Mouse (Mus musculus): Measurements from ENCODE around the gene Micu1. TPM values are rescaled to one million over a fixed set of nuclear protein-coding genes. Genes with fewer than 3 reads are reported as not detected.

Micu1 gene
- total RNA-seq, 1 experiment: 23.6 TPM

GRCm38 (mm10) chr10:59878823-59879222 lies 176.5 kb downstream of the Micu1 start:
- TF ChIP-seq ZNF384 (IDR thresholded peaks at IDR 0.05; ENCODE audit: low read depth, low read length) (no peak), HCFC1 (IDR thresholded peaks at IDR 0.05; ENCODE audit: borderline replicate concordance, insufficient read depth, low read length) (no peak), ZC3H11A (IDR thresholded peaks at IDR 0.05; ENCODE audit: borderline replicate concordance, low read depth, low read length) (no peak), MAFK (IDR thresholded peaks at IDR 0.05; ENCODE audit: insufficient read depth, low read depth, low read length) (no peak), CHD2 (IDR thresholded peaks at IDR 0.05; ENCODE audit: low read depth, low read length) (no peak)
- no peak for DNase-seq (ENCODE audit: low read depth, low spot score)
- H3K9ac ChIP-seq (ENCODE audit: insufficient read depth, low read depth, low read length, poor library complexity, severe bottlenecking): peak overlapping the region; percentile 40; the same call in 1 of the 2 replicates

GRCm38 (mm10) chr10:59879255-59880028 lies 177.2 kb downstream of the Micu1 start, which contains the start of gene Dnajb12:
TSS of gene Dnajb12 (plus strand) at chr10:59879556.
- Histone ChIP-seq H3K9ac (ENCODE audit: insufficient read depth, low read depth, low read length, poor library complexity, severe bottlenecking) (peak within 1 kb of the TSS; percentile 100), H3K4me1 (ENCODE audit: control insufficient read depth in 2 of 2, insufficient read depth in 2 of 2, low read length in 2 of 2, poor library complexity in 1 of 2) (peaks cover 0 to 2% of the 10 kb centered on the region in 2 experiments; a peak in 1 of 4 replicates), H3K27ac (ENCODE audit: insufficient read depth, low read depth, low read length, poor library complexity, severe bottlenecking) (peak within 1 kb of the TSS; percentile 99), H3K9me3 (ENCODE audit: control insufficient read depth, insufficient read depth, low read depth, low read length) (no peaks in the 10 kb centered on the region), H3K4me3 (ENCODE audit: insufficient read depth in 1 of 2, low read depth in 1 of 2, low read length in 2 of 2, poor library complexity in 1 of 2, severe bottlenecking in 1 of 2) (peak within 1 kb of the TSS; percentile 95 to 99), H3K36me3 (ENCODE audit: control insufficient read depth, insufficient read depth, low read length, poor library complexity, severe bottlenecking) (no peaks in the 10 kb centered on the region)
- TF ChIP-seq HCFC1 (IDR thresholded peaks at IDR 0.05; ENCODE audit: borderline replicate concordance, insufficient read depth, low read length): peak; percentile 92
- no peak for TF ChIP-seq ZNF384 (IDR thresholded peaks at IDR 0.05; ENCODE audit: low read depth, low read length)
- in situ Hi-C loops (cut with MboI; ENCODE audit: low sequenced_read_pairs in 2 of 2, unreplicated experiment in 2 of 2): no loop called here
- DNase-seq (ENCODE audit: low read depth, low spot score): peak; percentile 89

More at GRCm38 (mm10) chr10:59878823-59879222, 176.5 kb downstream of the Micu1 start:
- Histone ChIP-seq H3K4me3 (ENCODE audit: insufficient read depth in 1 of 2, low read depth in 1 of 2, low read length in 2 of 2, poor library complexity in 1 of 2, severe bottlenecking in 1 of 2) (peak overlapping the region; percentile 95 to 99), H3K27ac (ENCODE audit: insufficient read depth, low read depth, low read length, poor library complexity, severe bottlenecking) (no peak overlapping the region), H3K4me1 (ENCODE audit: control insufficient read depth in 2 of 2, insufficient read depth in 2 of 2, low read length in 2 of 2, poor library complexity in 1 of 2) (peaks cover 0 to 2% of the 10 kb centered on the region in 2 experiments; a peak in 1 of 4 replicates), H3K36me3 (ENCODE audit: control insufficient read depth, insufficient read depth, low read length, poor library complexity, severe bottlenecking) (no peaks in the 10 kb centered on the region), H3K9me3 (ENCODE audit: control insufficient read depth, insufficient read depth, low read depth, low read length) (no peaks in the 10 kb centered on the region)
- in situ Hi-C loops (cut with MboI; ENCODE audit: low sequenced_read_pairs in 2 of 2, unreplicated experiment in 2 of 2): no loop called here

- peak overlapping the region; percentile 100 for H3K9ac ChIP-seq (ENCODE audit: insufficient read depth, low read depth, low read length, poor library complexity, severe bottlenecking)
- no peaks in the 10 kb centered on the region for H3K9me3 ChIP-seq (ENCODE audit: control insufficient read depth, insufficient read depth, low read depth, low read length)
- TF ChIP-seq ZC3H11A (IDR thresholded peaks at IDR 0.05; ENCODE audit: borderline replicate concordance, low read depth, low read length) (no peak), CHD2 (IDR thresholded peaks at IDR 0.05; ENCODE audit: low read depth, low read length) (no peak)
- no peak for DNase-seq (ENCODE audit: low read depth, low spot score)
- H3K4me1 ChIP-seq (ENCODE audit: control insufficient read depth in 2 of 2, insufficient read depth in 2 of 2, low read length in 2 of 2, poor library complexity in 1 of 2): peaks cover 0 to 2% of the 10 kb centered on the region in 2 experiments; a peak in 1 of 4 replicates
- H3K27ac ChIP-seq (ENCODE audit: insufficient read depth, low read depth, low read length, poor library complexity, severe bottlenecking): peak overlapping the region; percentile 99
- peaks cover 2% of the 10 kb centered on the region; the same call in 1 of the 2 replicates for H3K36me3 ChIP-seq (ENCODE audit: control insufficient read depth, insufficient read depth, low read length, poor library complexity, severe bottlenecking)
- in situ Hi-C loops (cut with MboI; ENCODE audit: low sequenced_read_pairs in 2 of 2, unreplicated experiment in 2 of 2): no loop called here
- peak overlapping the region; percentile 95 to 99 for H3K4me3 ChIP-seq (ENCODE audit: insufficient read depth in 1 of 2, low read depth in 1 of 2, low read length in 2 of 2, poor library complexity in 1 of 2, severe bottlenecking in 1 of 2)
Observed at GRCm38 (mm10) chr10:59880029-59880386, 177.7 kb downstream of the Micu1 start.

- DNase-seq (ENCODE audit: low read depth, low spot score): no peak
- Histone ChIP-seq H3K9ac (ENCODE audit: insufficient read depth, low read depth, low read length, poor library complexity, severe bottlenecking) (peak overlapping the region; percentile 25; the same call in 1 of the 2 replicates), H3K9me3 (ENCODE audit: control insufficient read depth, insufficient read depth, low read depth, low read length) (no peaks in the 10 kb centered on the region), H3K4me1 (ENCODE audit: control insufficient read depth in 2 of 2, insufficient read depth in 2 of 2, low read length in 2 of 2, poor library complexity in 1 of 2) (0 out of 4 replicates have a peak, but pooled peaks cover 0 to 2% of the 10 kb centered on the region in 2 experiments), H3K27ac (ENCODE audit: insufficient read depth, low read depth, low read length, poor library complexity, severe bottlenecking) (no peak overlapping the region), H3K4me3 (ENCODE audit: insufficient read depth in 1 of 2, low read depth in 1 of 2, low read length in 2 of 2, poor library complexity in 1 of 2, severe bottlenecking in 1 of 2) (peak overlapping the region in 1 of 2 experiments; percentile 95; a peak in 3 of 4 replicates), H3K36me3 (ENCODE audit: control insufficient read depth, insufficient read depth, low read length, poor library complexity, severe bottlenecking) (peaks cover 2% of the 10 kb centered on the region; the same call in 1 of the 2 replicates)
- TF ChIP-seq MAFK (IDR thresholded peaks at IDR 0.05; ENCODE audit: insufficient read depth, low read depth, low read length): no peak
- TF ChIP-seq ZC3H11A (IDR thresholded peaks at IDR 0.05; ENCODE audit: borderline replicate concordance, low read depth, low read length): no peak
- no peak for TF ChIP-seq ZNF384 (IDR thresholded peaks at IDR 0.05; ENCODE audit: low read depth, low read length)
- TF ChIP-seq HCFC1 (IDR thresholded peaks at IDR 0.05; ENCODE audit: borderline replicate concordance, insufficient read depth, low read length): no peak
- TF ChIP-seq CHD2 (IDR thresholded peaks at IDR 0.05; ENCODE audit: low read depth, low read length): no peak
- in situ Hi-C loops (cut with MboI; ENCODE audit: low sequenced_read_pairs in 2 of 2, unreplicated experiment in 2 of 2): no loop called here
Observed at GRCm38 (mm10) chr10:59880837-59881236, 178.6 kb downstream of the Micu1 start.
